Mouse (Mus musculus): ENCODE measurements around the gene Crybb1.

GRCm38 (mm10) chr5:112301694-112302093, 46.1 kb downstream of the Crybb1 start:
- no peak for TF ChIP-seq CTCF (IDR thresholded peaks at IDR 0.05; ENCODE audit: borderline replicate concordance, control insufficient read depth, extremely low read depth, insufficient read depth, low read length, poor library complexity)
- no peak for TF ChIP-seq POLR2A (IDR thresholded peaks at IDR 0.05; ENCODE audit: control insufficient read depth, extremely low read depth, insufficient read depth, low read length, poor library complexity)
